Comparison of ENCODE assay signal across 28 mouse cellular contexts in genomic region chr15:48860627-48861026, GRCm38 (mm10).
"Had no signal": no experiment of that assay in that cellular context is flagged by ENCODE, and none has a peak within 500 bp of the region (broad histone marks: within the 10 kb centered on the region; RNA-seq: fewer than 3 reads in every experiment).

No protein-coding gene starts in this region.

- H3K36me3 ChIP-seq: limb, embryonic 10.5 days; limb, embryonic 12.5 days; limb, embryonic 13.5 days; limb, embryonic 15.5 days; liver, embryonic 12.5 days; liver, embryonic 13.5 days; liver, embryonic 15.5 days; lung, embryonic 15.5 days; midbrain, embryonic 10.5 days; midbrain, embryonic 12.5 days; midbrain, embryonic 13.5 days; midbrain, embryonic 15.5 days; neural tube, embryonic 12.5 days had no signal

- H3K4me1 ChIP-seq: limb, embryonic 10.5 days; limb, embryonic 12.5 days; limb, embryonic 13.5 days; limb, embryonic 15.5 days; liver, embryonic 12.5 days; liver, embryonic 13.5 days; liver, embryonic 15.5 days; lung, embryonic 15.5 days; megakaryocyte, embryonic 14.5 days; midbrain, embryonic 10.5 days; midbrain, embryonic 12.5 days; midbrain, embryonic 13.5 days; midbrain, embryonic 15.5 days; neural tube, embryonic 12.5 days had no signal

- H3K27me3 ChIP-seq: limb, embryonic 12.5 days; limb, embryonic 13.5 days; limb, embryonic 15.5 days; liver, embryonic 12.5 days; liver, embryonic 13.5 days; liver, embryonic 15.5 days; lung, embryonic 15.5 days; megakaryocyte, embryonic 14.5 days; midbrain, embryonic 12.5 days; midbrain, embryonic 13.5 days; midbrain, embryonic 15.5 days; neural tube, embryonic 12.5 days had no signal

- H3K9ac ChIP-seq: limb, embryonic 12.5 days; limb, embryonic 13.5 days; limb, embryonic 15.5 days; liver, embryonic 12.5 days; liver, embryonic 13.5 days; liver, embryonic 14.5 days; liver, embryonic 15.5 days; liver, postnatal 0 days; lung, embryonic 14.5 days; lung, embryonic 15.5 days; midbrain, embryonic 12.5 days; midbrain, embryonic 13.5 days; midbrain, embryonic 15.5 days; neural tube, embryonic 12.5 days had no signal

- H3K4me3 ChIP-seq: limb, embryonic 10.5 days; limb, embryonic 12.5 days; limb, embryonic 13.5 days; limb, embryonic 15.5 days; liver, embryonic 12.5 days; liver, embryonic 13.5 days; liver, embryonic 15.5 days; lung, embryonic 15.5 days; megakaryocyte, embryonic 14.5 days; midbrain, embryonic 10.5 days; midbrain, embryonic 12.5 days; midbrain, embryonic 13.5 days; midbrain, embryonic 15.5 days; myocyte; neural tube, embryonic 12.5 days had no signal

- H3K9me3 ChIP-seq: limb, embryonic 10.5 days; limb, embryonic 12.5 days; limb, embryonic 15.5 days; liver, embryonic 12.5 days; liver, embryonic 13.5 days; lung, embryonic 15.5 days; megakaryocyte, embryonic 14.5 days; midbrain, embryonic 10.5 days; midbrain, embryonic 12.5 days; midbrain, embryonic 13.5 days; midbrain, embryonic 15.5 days; neural tube, embryonic 12.5 days had no signal

- DNase-seq: left cerebral cortex, postnatal 4 days; liver; liver, embryonic 13.5 days; liver, postnatal 0 days; lung, adult 18-20 months; lung, adult 2 months; lung, embryonic 14.5 days; lung, postnatal 10 days; lung, postnatal 14 days; lung, postnatal 36 days; lung, postnatal 4 days; midbrain, embryonic 14.5 days had no signal

- H3K27ac ChIP-seq: limb, embryonic 10.5 days; limb, embryonic 12.5 days; limb, embryonic 13.5 days; limb, embryonic 15.5 days; liver, embryonic 12.5 days; liver, embryonic 13.5 days; liver, embryonic 14.5 days; liver, embryonic 15.5 days; lung, embryonic 15.5 days; macrophage; midbrain, embryonic 10.5 days; midbrain, embryonic 12.5 days; midbrain, embryonic 13.5 days; midbrain, embryonic 15.5 days; neural tube, embryonic 12.5 days had no signal
